Mouse (Mus musculus): ENCODE results near the gene Tent5a. TPM values are rescaled to one million over a fixed set of nuclear protein-coding genes. Genes with fewer than 3 reads are reported as not detected.

The Tent5a gene
- total RNA-seq (2012; rRNA removed) = 7.0 and 9.5 TPM in 2 replicates
- 10 to 100 TPM in 1 of 2 experiments, not detected in 1; 15.2 TPM for polyA plus RNA-seq (2012; ENCODE audit: insufficient read depth in 1 of 2, insufficient read length in 2 of 2, low read depth in 1 of 2, low replicate concordance in 2 of 2, missing spikeins in 1 of 2)

DNA sequence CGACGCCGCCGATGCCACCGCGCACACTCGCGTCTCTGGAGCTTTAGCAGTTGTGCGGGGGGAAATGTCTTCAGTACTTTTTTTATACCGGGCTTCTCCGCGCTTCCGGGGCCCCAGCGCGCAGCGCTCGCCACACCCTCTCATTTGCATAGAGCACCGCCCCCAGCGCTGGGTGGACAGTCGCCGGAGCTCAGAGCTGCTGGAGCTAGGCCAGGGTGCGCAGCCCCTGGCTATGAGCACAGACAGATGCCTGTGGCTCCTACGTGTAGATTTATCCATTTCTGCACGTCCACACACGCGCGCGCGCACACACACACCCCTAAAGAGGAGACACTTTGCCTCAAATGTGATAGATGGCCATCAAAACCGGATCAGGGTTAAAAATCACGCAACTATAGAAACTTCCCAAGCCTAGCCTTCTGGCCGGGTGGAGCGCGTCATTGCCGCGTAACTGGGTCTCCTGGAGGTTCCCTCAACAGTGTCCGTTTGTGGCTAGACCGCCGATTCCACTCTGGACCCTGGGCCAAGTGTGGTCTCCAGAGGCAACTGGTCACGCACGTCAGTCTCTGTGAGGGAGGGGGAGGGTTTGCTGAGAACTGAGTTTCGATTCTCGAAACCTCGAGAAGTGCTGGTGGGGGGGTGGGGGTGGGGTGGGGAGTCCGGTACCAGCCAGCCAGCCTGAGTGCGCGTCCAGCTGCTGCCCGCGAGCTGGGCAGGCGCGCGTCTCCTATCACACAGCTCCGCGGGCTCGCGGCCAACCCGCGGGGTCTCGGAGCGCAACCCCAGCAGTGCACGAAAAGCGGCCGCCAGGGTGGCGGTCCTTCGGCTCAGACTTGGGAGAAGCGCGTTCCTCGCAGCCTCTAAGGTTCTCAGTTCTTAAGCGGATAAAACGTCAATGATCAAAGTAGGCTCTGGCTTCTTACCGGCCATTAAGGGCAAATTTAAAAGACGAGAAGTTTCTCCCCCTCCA lies at the start of gene Tent5a:
Gene Tent5a (minus strand): TSS at position 107 of the 970 bp plus-strand sequence.
- Histone ChIP-seq H3K36me3 (ENCODE audit: control insufficient read depth in 1 of 2, insufficient read depth in 2 of 2, low read length in 2 of 2) (peaks cover 7 to 16% of the 10 kb centered on the region in 2 experiments; a peak in 3 of 4 replicates), H3K9me3 (replicated peaks; ENCODE audit: insufficient read depth, low read length) (no peaks in the 10 kb centered on the region), H3K9ac (ENCODE audit: control insufficient read depth, low read depth, low read length, poor library complexity, severe bottlenecking) (peak within 1 kb of the TSS; percentile 82), H3K27me3 (ENCODE audit: control insufficient read depth in 1 of 2, insufficient read depth in 2 of 2, low read length in 2 of 2) (no peaks in the 10 kb centered on the region), H3K27ac (ENCODE audit: control insufficient read depth, low read depth, low read length) (peak within 1 kb of the TSS; percentile 85), H3K79me2 (ENCODE audit: control insufficient read depth, insufficient read depth, low read length, poor library complexity) (peaks cover 31% of the 10 kb centered on the region), H3K4me1 (ENCODE audit: control insufficient read depth in 1 of 2, insufficient read depth in 2 of 2, low read length in 2 of 2) (peaks cover 3 to 20% of the 10 kb centered on the region in 2 experiments), H3K4me3 (ENCODE audit: control insufficient read depth in 1 of 2, insufficient read depth in 1 of 2, low read depth in 2 of 2, low read length in 2 of 2) (peak within 1 kb of the TSS; percentile 77 to 88)
- peak; percentile 95 for DNase-seq (ENCODE audit: low read depth, low spot score)
- no peak for TF ChIP-seq MAX (IDR thresholded peaks at IDR 0.05; ENCODE audit: low read length)
- TF ChIP-seq BHLHE40 (IDR thresholded peaks at IDR 0.05; ENCODE audit: borderline replicate concordance, low read depth, low read length) = no peak; the same call in 1 of the 2 replicates
- no peak for TF ChIP-seq MYC (IDR thresholded peaks at IDR 0.05; ENCODE audit: low read depth, low read length)
- no peak for TF ChIP-seq GABPA (IDR thresholded peaks at IDR 0.05; ENCODE audit: low read depth, low read length)
- peak in 1 of 2 experiments; percentile 81; a peak in 2 of 4 replicates for TF ChIP-seq POLR2A (IDR thresholded peaks at IDR 0.05; ENCODE audit: control insufficient read depth in 1 of 2, insufficient read depth in 1 of 2, low read depth in 1 of 2, low read length in 2 of 2, poor library complexity in 1 of 2)
- TF ChIP-seq HCFC1 (IDR thresholded peaks at IDR 0.05; ENCODE audit: low read depth, low read length) = peak; percentile 39; the same call in 1 of the 2 replicates
- no peak for TF ChIP-seq RCOR1 (IDR thresholded peaks at IDR 0.05; ENCODE audit: low read depth, low read length)
- TF ChIP-seq ZMIZ1 (IDR thresholded peaks at IDR 0.05; ENCODE audit: low read depth, low read length) = peak; percentile 66; the same call in 1 of the 2 replicates
- no peak for TF ChIP-seq CHD2 (IDR thresholded peaks at IDR 0.05; ENCODE audit: low read length)
- no peak for TF ChIP-seq GATA1 (IDR thresholded peaks at IDR 0.05; ENCODE audit: low read depth, low read length)
- peak; percentile 89 for TF ChIP-seq NELFE (IDR thresholded peaks at IDR 0.05; ENCODE audit: low read depth, low read length)
- peak; percentile 86 for TF ChIP-seq ZNF384 (IDR thresholded peaks at IDR 0.05; ENCODE audit: low read depth, low read length)
- TF ChIP-seq USF2 (IDR thresholded peaks at IDR 0.05; ENCODE audit: borderline replicate concordance in 1 of 2, insufficient read depth in 1 of 2, low read depth in 1 of 2, low read length in 2 of 2) = no peak
- TF ChIP-seq KAT2A (conservative IDR thresholded peaks at IDR 0.05; ENCODE audit: low read depth, low read length) = no peak
- TF ChIP-seq ZC3H11A (IDR thresholded peaks at IDR 0.05; ENCODE audit: low read depth, low read length) = no peak
- peak; percentile 50; the same call in 1 of the 2 replicates for TF ChIP-seq NRF1 (IDR thresholded peaks at IDR 0.05; ENCODE audit: insufficient read depth, low read depth, low read length, poor library complexity, severe bottlenecking)
- no peak for TF ChIP-seq MAFK (IDR thresholded peaks at IDR 0.05; ENCODE audit: borderline replicate concordance, low read depth, low read length)
- no peak for TF ChIP-seq UBTF (IDR thresholded peaks at IDR 0.05; ENCODE audit: borderline replicate concordance, insufficient read depth, low read depth, low read length)
- peak; percentile 85 for TF ChIP-seq TBP (IDR thresholded peaks at IDR 0.05; ENCODE audit: low read depth, low read length)
- TF ChIP-seq MXI1 (IDR thresholded peaks at IDR 0.05; ENCODE audit: low read depth, low read length) = 0 out of 2 replicates have a peak, but pooled peaks have one; percentile 54
- peak; percentile 84 for TF ChIP-seq SIN3A (IDR thresholded peaks at IDR 0.05; ENCODE audit: low read length)
- no peak for TF ChIP-seq POLR2AphosphoS5 (IDR thresholded peaks at IDR 0.05; ENCODE audit: borderline replicate concordance, low read depth, low read length)
- TF ChIP-seq CTCF (IDR thresholded peaks at IDR 0.05 in 2 of 3, conservative IDR thresholded peaks at IDR 0.05 in 1 of 3; ENCODE audit: control insufficient read depth in 1 of 3, insufficient read depth in 1 of 3, low read depth in 2 of 3, low read length in 3 of 3, poor library complexity in 1 of 3, severe bottlenecking in 1 of 3) = peak in 2 of 3 experiments; percentile 24 to 35; a peak in 4 of 6 replicates
- 0 out of 2 replicates have a peak, but pooled peaks have one; percentile 10 for TF ChIP-seq MAZ (IDR thresholded peaks at IDR 0.05; ENCODE audit: low read depth, low read length)
- no peak for TF ChIP-seq ZKSCAN1 (IDR thresholded peaks at IDR 0.05; ENCODE audit: low read depth, low read length)
- TF ChIP-seq SMC3 (IDR thresholded peaks at IDR 0.05; ENCODE audit: low read depth, low read length) = 0 out of 2 replicates have a peak, but pooled peaks have one; percentile 4
- no peak for TF ChIP-seq JUND (IDR thresholded peaks at IDR 0.05; ENCODE audit: low read depth, low read length)
- TF ChIP-seq E2F4 (IDR thresholded peaks at IDR 0.05; ENCODE audit: borderline replicate concordance, low read depth, low read length) = no peak
- TF ChIP-seq CHD1 (IDR thresholded peaks at IDR 0.05; ENCODE audit: low read depth, low read length) = no peak
- TF ChIP-seq RAD21 (IDR thresholded peaks at IDR 0.05; ENCODE audit: low read depth, low read length) = no peak
- no peak for TF ChIP-seq MYB (IDR thresholded peaks at IDR 0.05; ENCODE audit: low read depth, low read length)
- no peak for TF ChIP-seq ETS1 (IDR thresholded peaks at IDR 0.05; ENCODE audit: low read depth, low read length)
- no peak for TF ChIP-seq MEF2A (IDR thresholded peaks at IDR 0.05; ENCODE audit: extremely low read depth, insufficient replicate concordance, low read depth, low read length, poor library complexity, severe bottlenecking)
- peak; percentile 79 for TF ChIP-seq POLR2AphosphoS2 (IDR thresholded peaks at IDR 0.05; ENCODE audit: low read length)

Measured in MEL (cell line).